Mouse (Mus musculus) bone marrow macrophage, adult 2 months (primary cell): ENCODE data around the gene Fam76a.

Experiments
- CTCF ChIP-seq: IDR thresholded peaks from 2 replicates; pipeline ENCODE4 v1.5.1; 2012; ENCODE audit warnings: low read depth, mild to moderate bottlenecking, low read length, moderate library complexity
- POLR2A ChIP-seq: IDR thresholded peaks from 2 replicates; pipeline ENCODE4 v1.6.1; 2012; ENCODE audit warnings: mild to moderate bottlenecking, low read depth, low read length, borderline replicate concordance

GRCm38 (mm10) chr4:132905843-132906360 lies 16.5 kb downstream of the Fam76a start:
- TF ChIP-seq CTCF, result no peak
- TF ChIP-seq POLR2A, result no peak
